Mouse (Mus musculus) myocyte (in vitro differentiated cells): ENCODE measurements around the gene Rcan2.

Source experiments
- E2F4 ChIP-seq: IDR thresholded peaks from one replicate; pipeline ENCODE4 v1.6.1; 2011; ENCODE audit warnings: mild to moderate bottlenecking, control low read depth, moderate library complexity; ENCODE audit not compliant: insufficient read depth
- MYOG ChIP-seq, 3 experiments: IDR thresholded peaks; one replicate each; pipeline ENCODE4 v1.6.1; 2011; ENCODE audit warnings: control low read depth in 2 of 3, low read depth in 2 of 3, mild to moderate bottlenecking in 2 of 3; ENCODE audit not compliant: insufficient read length in 2 of 3, control insufficient read depth in 1 of 3, insufficient read depth in 1 of 3
- POLR2A ChIP-seq: IDR thresholded peaks from one replicate; pipeline ENCODE4 v1.6.1; 2011; ENCODE audit warnings: low read depth, mild to moderate bottlenecking, control low read depth, moderate library complexity; ENCODE audit not compliant: insufficient read length
- POLR2AphosphoS2 ChIP-seq: IDR thresholded peaks from one replicate; pipeline ENCODE4 v1.6.1; 2011; ENCODE audit warnings: low read depth, control low read depth; ENCODE audit not compliant: insufficient read length
- SRF ChIP-seq: IDR thresholded peaks from one replicate; pipeline ENCODE4 v1.6.1; 2011; ENCODE audit warnings: low read depth; ENCODE audit not compliant: control insufficient read depth, insufficient read length
- USF1 ChIP-seq: IDR thresholded peaks from one replicate; pipeline ENCODE4 v1.6.1; 2011; ENCODE audit warnings: low read depth, mild to moderate bottlenecking, control low read depth, moderate library complexity

- TF ChIP-seq E2F4, result no peak
- TF ChIP-seq POLR2AphosphoS2, result no peak
- no peak for TF ChIP-seq USF1
- TF ChIP-seq SRF, result no peak
- TF ChIP-seq MYOG (IDR thresholded peaks at IDR 0.05; ENCODE audit: control insufficient read depth in 1 of 3, insufficient read depth in 1 of 3, insufficient read length in 2 of 3, low read depth in 2 of 3), result no peak
- TF ChIP-seq POLR2A, result no peak
These were observed 14.2 kb downstream of the Rcan2 start for GRCm38 (mm10) chr17:43815376-43815775.
